Mouse (Mus musculus) midbrain, embryonic 10.5 days (tissue): ENCODE data around the gene Phgdh. TPM values are rescaled to one million over a fixed set of nuclear protein-coding genes. Genes with fewer than 3 reads are reported as not detected.

Experiments
- DNase-seq: peaks from one replicate; pipeline ENCODE4 v3.0.0-alpha.2; 2017; ENCODE audit warnings: low spot score
- H3K27ac ChIP-seq: fragments of 300-500 bp; sonication (generic); replicated peaks from 2 replicates; pipeline ENCODE4 v1.5.1; 2016; ENCODE audit warnings: mild to moderate bottlenecking
- H3K27me3 ChIP-seq: fragments of 300-500 bp; sonication (generic); 2 replicates; pipeline ENCODE4 v1.6.1; 2016; ENCODE audit warnings: low read depth, mild to moderate bottlenecking; ENCODE audit not compliant: poor library complexity, severe bottlenecking
- H3K36me3 ChIP-seq: fragments of 300-500 bp; sonication (generic); 2 replicates; pipeline ENCODE4 v1.6.1; 2016; ENCODE audit warnings: mild to moderate bottlenecking, moderate library complexity
- H3K4me1 ChIP-seq: fragments of 300-500 bp; sonication (generic); 2 replicates; pipeline ENCODE4 v1.6.1; 2016
- H3K4me3 ChIP-seq: fragments of 300-500 bp; sonication (generic); 2 replicates; pipeline ENCODE4 v1.5.1; 2016; ENCODE audit warnings: mild to moderate bottlenecking, moderate library complexity
- H3K9me3 ChIP-seq: fragments of 300-500 bp; sonication (generic); replicated peaks from 2 replicates; pipeline ENCODE4 v1.6.1; 2016; ENCODE audit warnings: mild to moderate bottlenecking
- WGBS: fragments of 180-500 bp; shearing (Covaris S2); methylation state at CpG from one replicate; pipeline ENCODE4 v1.1.7; 2016; 5-methylcytosine and 5-hydroxymethylcytosine counted together
- polyA plus RNA-seq: library from polyadenylated mRNA; unstranded; fragments of >200 nt; fragmentation: Nextera tagmentation; extraction: Ambion mirVana; gene quantifications from 2 replicates; pipeline ENCODE4 v1.2.1, GENCODE M21; 2016

Phgdh gene
- polyA plus RNA-seq, 1 experiment from 2014 or later: 388 TPM

DNA sequence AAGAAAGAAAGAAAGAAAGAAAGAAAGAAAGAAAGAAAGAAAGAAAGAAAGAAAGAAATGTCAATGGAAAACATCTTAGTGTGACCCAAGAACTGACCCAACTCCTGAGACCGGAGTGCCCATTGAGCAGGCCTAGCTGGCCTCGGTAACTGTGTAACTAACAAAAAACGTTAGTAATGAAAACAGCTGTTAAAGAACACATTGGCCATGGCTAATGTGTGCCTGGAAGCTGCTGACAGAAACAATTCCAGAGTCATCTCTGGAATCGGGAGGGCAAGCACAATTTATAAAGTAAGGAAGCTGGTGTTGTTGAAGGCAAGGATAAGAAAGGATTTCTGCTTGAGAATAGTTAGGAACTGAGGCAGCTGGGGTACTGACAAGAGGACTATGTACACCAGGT is 28.5 kb upstream of the Phgdh start:
- H3K4me1 ChIP-seq: no peaks in the 10 kb centered on the region
- no peaks in the 10 kb centered on the region for H3K27me3 ChIP-seq
- H3K27ac ChIP-seq: no peak overlapping the region
- no peak for DNase-seq
- no peaks in the 10 kb centered on the region; the same call in 1 of the 2 replicates for H3K9me3 ChIP-seq
- H3K36me3 ChIP-seq: no peaks in the 10 kb centered on the region
- 80% methylated on average over 4 of the region's 4 CpGs for WGBS
- H3K4me3 ChIP-seq: no peak overlapping the region

DNA sequence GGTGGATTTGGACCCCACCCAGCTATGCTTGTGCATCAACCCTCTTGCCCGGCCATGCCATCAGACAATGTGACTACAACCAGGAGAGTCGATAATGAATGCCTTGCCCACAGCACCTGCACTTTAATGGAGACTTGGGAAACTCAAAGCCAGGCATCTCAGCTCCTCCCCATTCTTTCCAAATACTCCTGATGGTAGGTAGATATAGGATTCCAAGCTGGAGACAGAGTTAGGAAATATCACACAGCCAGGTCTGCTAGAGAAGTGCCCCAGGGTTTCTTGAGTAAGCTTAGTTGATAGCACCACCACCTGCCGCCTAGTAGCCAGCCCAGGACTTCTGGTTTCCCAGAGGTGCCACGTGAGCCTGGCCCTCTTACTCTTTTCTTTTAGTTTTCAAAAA is 27.0 kb upstream of the Phgdh start:
- no peak overlapping the region for H3K27ac ChIP-seq
- H3K36me3 ChIP-seq: no peaks in the 10 kb centered on the region
- no peaks in the 10 kb centered on the region; the same call in 1 of the 2 replicates for H3K9me3 ChIP-seq
- H3K4me1 ChIP-seq: no peaks in the 10 kb centered on the region
- no peak overlapping the region for H3K4me3 ChIP-seq
- DNase-seq: no peak
- H3K27me3 ChIP-seq: no peaks in the 10 kb centered on the region
- WGBS: 83% methylated on average over 4 of the region's 4 CpGs

DNA sequence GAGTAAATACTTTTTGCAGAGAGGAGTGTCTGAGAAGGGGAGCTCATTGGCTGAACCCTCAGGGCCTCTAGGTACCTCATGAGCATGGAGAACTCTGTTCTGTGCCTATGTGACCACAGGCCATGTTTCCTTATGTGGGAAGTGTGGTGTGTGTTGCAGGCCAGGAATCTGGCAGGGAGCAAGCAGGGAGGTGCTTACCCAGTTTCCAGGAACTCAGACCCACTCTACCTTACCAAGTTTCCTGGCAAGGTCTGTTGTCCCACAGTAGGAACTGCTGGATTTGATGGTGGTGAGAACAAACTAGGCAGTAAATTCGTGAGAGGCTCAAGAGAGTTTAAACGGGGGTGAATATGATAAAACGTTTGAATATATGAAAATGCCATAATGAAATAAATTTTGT is 26.3 kb upstream of the Phgdh start:
- Histone ChIP-seq H3K27me3 (no peaks in the 10 kb centered on the region), H3K27ac (no peak overlapping the region), H3K9me3 (no peaks in the 10 kb centered on the region), H3K4me3 (no peak overlapping the region), H3K4me1 (no peaks in the 10 kb centered on the region), H3K36me3 (no peaks in the 10 kb centered on the region)
- 80% methylated on average over 3 of the region's 3 CpGs for WGBS
- no peak for DNase-seq

DNA sequence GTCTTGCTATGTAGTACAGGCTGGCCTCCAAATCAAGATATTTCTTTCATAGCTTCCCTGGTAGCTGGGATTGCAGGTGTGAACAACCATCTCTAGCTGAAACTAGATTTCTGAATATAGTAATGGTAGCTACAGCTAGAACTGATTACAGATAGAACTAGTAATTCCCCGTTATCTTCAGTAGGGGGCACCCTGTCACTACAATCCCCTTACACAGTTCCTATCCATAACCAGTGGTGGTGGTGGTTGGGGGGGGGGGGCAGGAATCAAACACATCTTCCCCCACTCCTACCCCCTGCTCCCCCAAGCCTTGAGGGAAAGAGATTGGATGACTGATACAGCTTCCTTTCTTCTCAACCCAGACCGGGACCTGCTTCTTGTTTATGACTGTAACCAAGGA is 23.0 kb upstream of the Phgdh start:
- WGBS: 38% methylated on average over 2 of the region's 2 CpGs
- no peaks in the 10 kb centered on the region for H3K9me3 ChIP-seq
- no peak for DNase-seq
- H3K27me3 ChIP-seq: no peaks in the 10 kb centered on the region
- H3K4me1 ChIP-seq: no peaks in the 10 kb centered on the region
- H3K36me3 ChIP-seq: no peaks in the 10 kb centered on the region
- H3K4me3 ChIP-seq: no peak overlapping the region
- no peak overlapping the region for H3K27ac ChIP-seq

DNA sequence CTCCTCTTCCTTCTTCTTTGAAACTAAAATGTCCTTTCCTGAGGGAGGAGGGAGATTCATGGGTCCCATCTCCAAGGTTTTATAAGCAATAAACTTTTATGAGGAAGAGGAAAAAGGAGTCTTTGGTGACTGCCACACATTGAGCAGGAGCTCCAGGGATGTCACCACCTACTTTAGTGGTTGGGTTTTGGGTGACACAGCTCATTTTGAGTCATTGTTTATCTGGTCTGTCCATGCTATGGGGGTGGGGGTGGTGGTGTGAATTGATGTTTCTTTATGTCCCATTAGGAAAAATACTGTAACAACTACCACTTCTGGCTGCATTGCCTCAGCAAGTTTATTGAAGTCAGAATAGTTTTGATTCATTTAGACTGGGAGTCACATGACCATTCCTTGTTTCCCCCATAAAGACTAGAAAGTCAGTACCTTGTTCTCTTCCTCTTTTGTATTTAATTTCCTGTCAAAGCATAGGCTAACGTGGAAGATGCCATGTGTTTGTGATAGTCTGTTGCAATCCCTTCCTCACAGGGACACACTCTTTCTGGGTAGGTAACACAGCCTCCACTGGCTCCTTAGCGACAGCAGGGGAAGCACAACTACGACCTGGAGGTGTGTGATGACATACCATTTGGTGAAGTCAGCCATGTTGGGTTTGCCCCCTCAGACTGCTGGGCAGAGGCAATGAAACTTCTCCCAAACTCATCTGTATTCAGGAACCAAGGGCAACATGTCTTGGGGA is 17.0 kb upstream of the Phgdh start:
- Histone ChIP-seq H3K27me3 (no peaks in the 10 kb centered on the region), H3K27ac (no peak overlapping the region), H3K4me1 (peaks cover 12% of the 10 kb centered on the region), H3K36me3 (no peaks in the 10 kb centered on the region), H3K4me3 (no peak overlapping the region), H3K9me3 (no peaks in the 10 kb centered on the region)
- 74% methylated on average over 3 of the region's 3 CpGs for WGBS
- no peak for DNase-seq

DNA sequence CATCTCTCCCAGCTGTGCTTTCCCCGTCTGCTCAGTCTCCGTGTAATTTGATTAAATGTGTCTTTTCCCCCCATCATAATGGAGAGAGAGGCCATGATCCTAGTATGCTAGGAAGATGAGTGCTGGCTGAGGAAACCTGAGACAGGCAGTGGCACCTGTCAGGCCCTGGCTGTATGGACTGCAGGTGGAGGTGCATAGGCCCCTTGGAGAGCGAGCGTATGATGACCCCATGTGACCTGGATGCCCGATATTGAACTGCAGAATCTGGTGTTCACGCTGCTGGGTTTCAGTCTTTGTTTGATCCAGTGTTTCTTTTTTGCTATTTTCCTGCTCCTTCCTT is 16.2 kb upstream of the Phgdh start:
- Histone ChIP-seq H3K27me3 (no peaks in the 10 kb centered on the region), H3K36me3 (no peaks in the 10 kb centered on the region), H3K4me1 (peaks cover 12% of the 10 kb centered on the region), H3K9me3 (no peaks in the 10 kb centered on the region), H3K27ac (no peak overlapping the region), H3K4me3 (no peak overlapping the region)
- WGBS: 71% methylated on average over 6 of the region's 6 CpGs
- DNase-seq: no peak

DNA sequence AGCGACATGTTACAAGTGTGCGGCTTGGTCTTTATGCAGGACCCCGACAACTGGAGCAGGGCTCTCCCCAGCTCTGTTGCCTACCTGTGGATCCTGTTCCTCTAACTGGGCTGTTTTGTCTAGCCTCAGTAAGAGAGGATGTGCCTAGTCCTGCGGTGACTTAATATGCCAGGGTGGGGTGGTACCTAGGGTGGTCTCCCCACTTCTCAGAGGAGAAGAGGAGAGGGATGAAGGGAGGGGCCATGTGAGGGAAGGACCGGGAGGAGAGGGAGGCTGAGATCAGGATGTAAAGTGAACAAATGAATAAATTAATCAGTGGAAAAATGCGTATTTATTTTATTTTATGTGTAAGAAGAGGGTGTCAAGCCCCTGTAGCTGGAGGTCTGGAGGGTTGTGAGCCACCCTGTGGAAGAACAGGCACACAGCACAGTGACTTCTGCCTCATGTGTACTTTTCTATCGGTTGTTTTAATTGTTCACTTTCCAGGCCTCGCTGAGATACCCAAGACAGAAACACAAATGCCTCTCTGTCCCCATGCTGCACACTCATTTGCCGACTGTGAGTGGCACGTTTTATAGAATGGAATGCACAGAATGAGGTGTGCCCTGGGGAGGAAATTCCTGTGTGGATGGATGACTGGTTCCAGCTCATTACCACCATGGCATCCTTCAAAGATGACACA is 15.7 kb upstream of the Phgdh start:
- Histone ChIP-seq H3K27me3 (no peaks in the 10 kb centered on the region), H3K4me3 (no peak overlapping the region), H3K27ac (peak overlapping the region; percentile 28; the same call in 1 of the 2 replicates), H3K4me1 (peaks cover 12% of the 10 kb centered on the region), H3K9me3 (no peaks in the 10 kb centered on the region), H3K36me3 (no peaks in the 10 kb centered on the region)
- 78% methylated on average over 10 of the region's 10 CpGs for WGBS
- no peak for DNase-seq

DNA sequence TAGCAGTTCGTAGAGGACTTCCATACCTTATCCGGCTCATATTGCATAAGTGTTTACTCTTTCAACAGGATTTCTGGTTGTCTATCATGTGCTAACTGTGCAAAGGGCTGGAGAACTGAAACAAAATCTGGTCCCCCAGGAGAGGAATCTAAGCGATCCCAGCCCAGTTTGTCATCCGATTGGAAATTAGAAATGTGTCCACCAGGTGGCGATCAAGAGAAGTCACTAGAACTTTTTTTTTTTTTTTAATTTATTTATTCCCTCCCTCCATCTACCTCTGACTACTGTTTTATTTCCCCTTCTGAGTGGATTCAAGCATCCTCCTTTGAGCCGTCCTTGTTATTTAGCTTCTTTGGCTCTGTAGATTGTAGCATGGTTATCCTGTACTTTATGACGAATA is 14.1 kb upstream of the Phgdh start:
- H3K27ac ChIP-seq: no peak overlapping the region
- H3K36me3 ChIP-seq: no peaks in the 10 kb centered on the region
- H3K4me1 ChIP-seq: peaks cover 18% of the 10 kb centered on the region
- DNase-seq: peak; percentile 45
- no peak overlapping the region for H3K4me3 ChIP-seq
- WGBS: 38% methylated on average over 7 of the region's 7 CpGs
- no peaks in the 10 kb centered on the region for H3K9me3 ChIP-seq
- no peaks in the 10 kb centered on the region for H3K27me3 ChIP-seq

DNA sequence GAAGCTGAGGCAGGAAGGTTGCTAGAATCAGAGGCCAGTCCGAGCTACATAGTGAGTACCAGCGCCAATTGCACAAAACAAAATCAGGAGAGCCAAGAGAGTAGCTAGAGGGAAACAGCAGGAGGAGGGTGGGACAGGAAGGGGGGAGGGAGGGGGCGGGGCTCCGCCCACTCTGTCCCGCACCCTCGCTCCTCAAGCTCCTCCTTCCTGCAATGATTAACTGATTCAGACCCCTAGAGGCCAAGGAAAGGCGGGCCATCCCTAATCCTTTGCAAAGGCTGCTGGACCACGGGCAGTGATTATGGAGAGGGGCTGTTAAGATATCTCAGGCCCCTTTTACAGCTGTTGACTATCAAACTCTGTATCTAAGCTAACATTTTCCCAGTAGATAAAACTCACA is 8.9 kb upstream of the Phgdh start:
- Histone ChIP-seq H3K36me3 (no peaks in the 10 kb centered on the region), H3K27me3 (no peaks in the 10 kb centered on the region), H3K9me3 (no peaks in the 10 kb centered on the region), H3K4me1 (peaks cover 12% of the 10 kb centered on the region), H3K27ac (no peak overlapping the region), H3K4me3 (no peak overlapping the region)
- WGBS: 21% methylated on average over 8 of the region's 8 CpGs
- DNase-seq: peak; percentile 38

DNA sequence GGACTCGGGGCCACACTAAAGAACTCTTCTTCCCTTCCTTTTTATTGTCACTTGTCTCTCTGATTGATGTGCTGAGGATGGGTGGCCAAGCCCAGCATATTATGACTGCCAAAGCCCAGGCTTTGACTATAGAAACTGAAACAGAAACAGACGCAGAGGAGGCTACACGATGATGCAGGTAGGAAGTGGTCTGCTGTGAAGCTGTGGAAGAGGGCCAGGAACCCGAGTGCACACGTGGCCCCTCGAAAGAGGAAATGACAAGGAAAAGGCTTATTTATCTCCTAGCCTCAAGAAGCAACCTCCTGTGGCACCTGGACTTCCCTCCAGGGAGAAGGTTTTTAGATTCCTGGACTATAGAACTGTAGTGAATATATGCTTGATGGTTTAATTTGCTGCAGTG is 8.3 kb upstream of the Phgdh start:
- H3K36me3 ChIP-seq: no peaks in the 10 kb centered on the region
- 89% methylated on average over 6 of the region's 6 CpGs for whole genome bisulfite sequencing
- no peak for DNase-seq

DNA sequence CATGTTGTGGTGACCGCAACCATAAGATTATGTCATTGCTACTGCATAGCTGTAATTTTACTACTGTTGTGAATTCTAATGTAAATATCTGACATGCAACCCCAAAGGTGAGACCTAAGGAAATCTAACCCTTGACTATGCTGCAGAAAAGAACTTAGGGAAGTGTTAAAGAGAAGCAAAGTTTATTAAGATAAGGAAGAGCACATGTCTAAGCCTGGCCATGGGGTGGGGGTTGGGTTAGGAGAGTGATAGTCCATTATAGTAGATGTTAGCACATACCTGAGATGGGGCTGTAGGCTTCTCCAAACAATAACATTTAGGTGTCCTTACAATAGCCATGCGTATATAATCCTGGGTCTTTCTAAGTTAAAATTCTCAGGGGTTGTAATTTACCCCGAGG is 3.4 kb upstream of the Phgdh start:
- no peaks in the 10 kb centered on the region for H3K9me3 ChIP-seq
- H3K27ac ChIP-seq: no peak overlapping the region
- H3K4me1 ChIP-seq: peaks cover 15% of the 10 kb centered on the region
- no peaks in the 10 kb centered on the region for H3K27me3 ChIP-seq
- WGBS: 93% methylated on average over 3 of the region's 3 CpGs
- no peak for DNase-seq
- no peak overlapping the region for H3K4me3 ChIP-seq
- H3K36me3 ChIP-seq: no peaks in the 10 kb centered on the region

More for the DNA sequence above, 8.3 kb upstream of the Phgdh start:
- Histone ChIP-seq H3K27me3 (no peaks in the 10 kb centered on the region), H3K27ac (no peak overlapping the region), H3K4me3 (no peak overlapping the region), H3K4me1 (peaks cover 12% of the 10 kb centered on the region), H3K9me3 (no peaks in the 10 kb centered on the region)

DNA sequence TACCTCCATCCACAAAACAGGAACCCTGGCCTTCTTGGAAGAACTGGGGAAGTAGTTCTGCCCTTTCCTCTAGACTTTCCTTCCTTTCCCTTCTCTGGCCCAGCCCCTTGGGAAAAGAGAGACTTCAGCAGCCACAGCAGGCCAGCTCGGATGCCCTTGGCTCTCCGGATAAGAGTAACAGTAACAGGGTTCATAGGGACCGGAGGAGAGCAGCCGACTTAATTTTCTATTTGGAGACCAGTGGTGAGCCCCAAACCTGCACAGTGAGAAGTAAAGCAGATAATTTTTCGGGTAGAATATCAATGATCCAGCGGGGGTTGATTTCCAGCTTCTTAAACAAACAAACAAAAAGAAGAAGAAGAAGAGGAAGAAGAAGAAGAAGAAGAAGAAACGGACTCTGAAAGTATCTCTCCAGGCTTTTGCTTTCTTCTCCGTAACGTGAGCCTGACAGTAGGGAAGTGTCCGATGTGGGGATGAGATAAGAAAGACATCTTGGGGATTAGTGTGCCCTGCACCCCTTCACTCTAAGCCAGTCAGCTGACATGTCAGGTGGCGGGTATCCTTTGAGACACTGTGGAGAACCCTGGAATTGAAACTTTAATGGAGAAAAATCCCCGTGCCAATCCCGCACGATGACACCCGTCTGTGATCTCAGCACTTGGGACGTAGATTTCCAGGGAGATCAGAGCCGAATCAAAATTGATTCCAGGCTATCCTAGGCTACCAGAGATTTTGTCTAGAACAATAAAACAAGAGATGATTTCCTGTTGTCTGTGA is 1.2 kb upstream of the Phgdh start:
- peaks cover 37% of the 10 kb centered on the region for H3K4me1 ChIP-seq
- no peaks in the 10 kb centered on the region for H3K27me3 ChIP-seq
- no peak for DNase-seq
- H3K4me3 ChIP-seq: no peak overlapping the region
- no peaks in the 10 kb centered on the region for H3K9me3 ChIP-seq
- H3K36me3 ChIP-seq: no peaks in the 10 kb centered on the region
- WGBS: 83% methylated on average over 17 of the region's 17 CpGs
- no peak overlapping the region for H3K27ac ChIP-seq
